Mouse (Mus musculus) thymus, adult 2 months (tissue): Measurements from ENCODE around the gene Mzf1.

Experiments used
- CTCF ChIP-seq: fragments of 200-500 bp; IDR thresholded peaks from 2 replicates; pipeline ENCODE4 v1.5.1; 2012; ENCODE audit warnings: mild to moderate bottlenecking, control low read depth, low read length, moderate library complexity, borderline replicate concordance; ENCODE audit not compliant: control insufficient read depth, poor library complexity, insufficient read depth; ENCODE audit errors: extremely low read depth
- POLR2A ChIP-seq: fragments of 200-500 bp; IDR thresholded peaks from 2 replicates; pipeline ENCODE4 v1.6.1; 2012; ENCODE audit warnings: mild to moderate bottlenecking, low read length, control low read depth, moderate library complexity; ENCODE audit not compliant: control insufficient read depth, poor library complexity, insufficient read depth; ENCODE audit errors: extremely low read depth

DNA sequence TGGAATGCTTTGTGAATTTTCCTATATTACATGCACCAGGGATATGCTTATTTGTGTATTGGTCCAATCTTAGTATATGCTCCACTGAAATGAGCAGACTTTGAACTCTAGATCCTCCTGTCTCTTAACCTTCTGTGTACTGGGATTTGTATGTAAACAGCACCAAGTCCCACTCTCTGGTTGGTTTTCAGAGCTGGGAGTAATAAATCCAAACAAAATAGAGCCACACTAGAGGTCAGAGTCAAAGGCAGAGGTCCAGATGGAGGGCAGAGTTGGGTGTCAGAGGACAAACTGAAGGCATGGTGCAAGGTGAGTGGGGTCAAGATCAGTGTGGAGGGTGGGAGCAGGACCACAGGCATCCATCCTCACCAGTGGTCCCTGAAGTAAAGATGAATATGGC lies 58.7 kb downstream of the Mzf1 start:
- TF ChIP-seq CTCF (no peak), POLR2A (no peak)
